Mouse (Mus musculus) heart, adult 2 months (tissue): ENCODE data around the gene 1700028P14Rik.

ENCODE experiments used
- CTCF ChIP-seq: fragments of 200-600 bp; IDR thresholded peaks from 2 replicates; pipeline ENCODE4 v1.8.1; 2022; ENCODE audit warnings: antibody characterized with exemption, mild to moderate bottlenecking, moderate library complexity
- POLR2A ChIP-seq: fragments of 200-500 bp; IDR thresholded peaks from 2 replicates; pipeline ENCODE4 v1.6.1; 2011; ENCODE audit warnings: mild to moderate bottlenecking, low read depth, low read length, control low read depth; ENCODE audit not compliant: insufficient read depth

- no peak for TF ChIP-seq CTCF
- no peak for TF ChIP-seq POLR2A
Measured at GRCm38 (mm10) chr19:23652644-23653043, at the start of gene 1700028P14Rik.
